Mouse (Mus musculus): ENCODE measurements at regions not wholly inside any gene's neighbourhood (a gene's known extent, or its start where the extent isn't known, plus 50 kb on each side); places are given as distances from the start of the nearest gene placed in this dataset.

DNA sequence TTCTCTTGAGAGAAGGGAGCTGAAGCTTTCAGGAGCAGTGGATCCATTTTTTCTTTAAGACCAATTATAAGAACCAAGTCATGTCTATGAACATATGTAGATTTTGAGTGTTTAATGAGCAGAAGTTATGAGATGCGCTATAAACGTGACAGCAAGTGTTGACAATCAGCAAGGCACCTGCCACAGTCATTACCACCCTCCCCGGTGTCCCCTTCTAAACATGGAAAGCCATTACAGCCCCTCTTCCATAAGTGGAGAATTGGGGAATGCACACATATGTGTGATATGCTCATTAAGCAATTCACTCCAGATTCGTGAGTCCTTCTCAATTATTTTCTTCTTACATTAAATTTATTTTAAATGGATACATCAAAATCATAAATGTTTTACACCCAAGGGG, 362.4 kb downstream of the 1700129C05Rik start:
- TF ChIP-seq EP300 (IDR thresholded peaks at IDR 0.05; ENCODE audit: low read length) = no peak
- no peak for TF ChIP-seq POLR2A (IDR thresholded peaks at IDR 0.05; ENCODE audit: low read depth, low read length)
- TF ChIP-seq ETS1 (conservative IDR thresholded peaks at IDR 0.05; ENCODE audit: low read depth, low read length) = no peak
- no peak for TF ChIP-seq GABPA (IDR thresholded peaks at IDR 0.05; ENCODE audit: insufficient replicate concordance, low read depth, low read length)
- no peak for TF ChIP-seq RAD21 (IDR thresholded peaks at IDR 0.05; ENCODE audit: low read depth, low read length)
- no peak for TF ChIP-seq CHD2 (IDR thresholded peaks at IDR 0.05; ENCODE audit: low read length)
- TF ChIP-seq NELFE (IDR thresholded peaks at IDR 0.05; ENCODE audit: low read depth, low read length) = no peak
- no peak for TF ChIP-seq CTCF (conservative IDR thresholded peaks at IDR 0.05 in 1 of 2, IDR thresholded peaks at IDR 0.05 in 1 of 2; ENCODE audit: low read depth in 2 of 2, low read length in 2 of 2)
- no peak for TF ChIP-seq MAZ (IDR thresholded peaks at IDR 0.05; ENCODE audit: low read depth, low read length)
- no peak for TF ChIP-seq UBTF (IDR thresholded peaks at IDR 0.05; ENCODE audit: low read depth, low read length)
- TF ChIP-seq MAX (IDR thresholded peaks at IDR 0.05; ENCODE audit: low read length) = no peak
- TF ChIP-seq ZMIZ1 (IDR thresholded peaks at IDR 0.05; ENCODE audit: low read depth, low read length) = no peak
- no peak for TF ChIP-seq ZKSCAN1 (IDR thresholded peaks at IDR 0.05; ENCODE audit: borderline replicate concordance, low read depth, low read length)
- TF ChIP-seq SIN3A (IDR thresholded peaks at IDR 0.05; ENCODE audit: low read length) = no peak

Measured in CH12.LX (cell line).